Mouse (Mus musculus): ENCODE measurements at regions not wholly inside any gene's neighbourhood (a gene's known extent, or its start where the extent isn't known, plus 50 kb on each side); places are given as distances from the start of the nearest gene placed in this dataset.

- no peak for DNase-seq (ENCODE audit: low read depth, low spot score)
- no peak for TF ChIP-seq CTCF (IDR thresholded peaks at IDR 0.05 in 2 of 3, conservative IDR thresholded peaks at IDR 0.05 in 1 of 3; ENCODE audit: control insufficient read depth in 1 of 3, insufficient read depth in 1 of 3, low read depth in 2 of 3, low read length in 3 of 3, poor library complexity in 1 of 3, severe bottlenecking in 1 of 3)
- TF ChIP-seq RAD21 (IDR thresholded peaks at IDR 0.05; ENCODE audit: low read depth, low read length) = no peak
- TF ChIP-seq MYC (IDR thresholded peaks at IDR 0.05; ENCODE audit: low read depth, low read length) = no peak
- no peak for TF ChIP-seq JUND (IDR thresholded peaks at IDR 0.05; ENCODE audit: low read depth, low read length)
- Histone ChIP-seq H3K36me3 (ENCODE audit: control insufficient read depth in 1 of 2, insufficient read depth in 2 of 2, low read length in 2 of 2) (no peaks in the 10 kb centered on the region), H3K4me1 (ENCODE audit: control insufficient read depth in 1 of 2, insufficient read depth in 2 of 2, low read length in 2 of 2) (no peaks in the 10 kb centered on the region), H3K27ac (ENCODE audit: control insufficient read depth, low read depth, low read length) (no peak overlapping the region), H3K9me3 (replicated peaks; ENCODE audit: insufficient read depth, low read length) (no peaks in the 10 kb centered on the region), H3K9ac (ENCODE audit: control insufficient read depth, low read depth, low read length, poor library complexity, severe bottlenecking) (no peak overlapping the region), H3K4me3 (ENCODE audit: control insufficient read depth in 1 of 2, insufficient read depth in 1 of 2, low read depth in 2 of 2, low read length in 2 of 2) (no peak overlapping the region), H3K27me3 (ENCODE audit: control insufficient read depth in 1 of 2, insufficient read depth in 2 of 2, low read length in 2 of 2) (no peaks in the 10 kb centered on the region), H3K79me2 (ENCODE audit: control insufficient read depth, insufficient read depth, low read length, poor library complexity) (no peaks in the 10 kb centered on the region)
These were observed 375.8 kb downstream of the Tmem132b start for GRCm38 (mm10) chr5:125907332-125907731.

GRCm38 (mm10) chr5:125907909-125908308 is 376.3 kb downstream of the Tmem132b start:
- Histone ChIP-seq H3K27me3 (ENCODE audit: control insufficient read depth in 1 of 2, insufficient read depth in 2 of 2, low read length in 2 of 2) (no peaks in the 10 kb centered on the region), H3K27ac (ENCODE audit: control insufficient read depth, low read depth, low read length) (no peak overlapping the region), H3K4me3 (ENCODE audit: control insufficient read depth in 1 of 2, insufficient read depth in 1 of 2, low read depth in 2 of 2, low read length in 2 of 2) (no peak overlapping the region), H3K36me3 (ENCODE audit: control insufficient read depth in 1 of 2, insufficient read depth in 2 of 2, low read length in 2 of 2) (no peaks in the 10 kb centered on the region), H3K4me1 (ENCODE audit: control insufficient read depth in 1 of 2, insufficient read depth in 2 of 2, low read length in 2 of 2) (no peaks in the 10 kb centered on the region), H3K9me3 (replicated peaks; ENCODE audit: insufficient read depth, low read length) (no peaks in the 10 kb centered on the region), H3K79me2 (ENCODE audit: control insufficient read depth, insufficient read depth, low read length, poor library complexity) (no peaks in the 10 kb centered on the region), H3K9ac (ENCODE audit: control insufficient read depth, low read depth, low read length, poor library complexity, severe bottlenecking) (no peak overlapping the region)
- no peak for DNase-seq (ENCODE audit: low read depth, low spot score)
- TF ChIP-seq ETS1 (IDR thresholded peaks at IDR 0.05; ENCODE audit: low read depth, low read length) = no peak
- no peak for TF ChIP-seq ELF1 (IDR thresholded peaks at IDR 0.05; ENCODE audit: low read depth, low read length)
- TF ChIP-seq SIN3A (IDR thresholded peaks at IDR 0.05; ENCODE audit: low read length) = no peak
- TF ChIP-seq BHLHE40 (IDR thresholded peaks at IDR 0.05; ENCODE audit: borderline replicate concordance, low read depth, low read length) = no peak
- TF ChIP-seq MEF2A (IDR thresholded peaks at IDR 0.05; ENCODE audit: extremely low read depth, insufficient replicate concordance, low read depth, low read length, poor library complexity, severe bottlenecking) = no peak
- TF ChIP-seq RAD21 (IDR thresholded peaks at IDR 0.05; ENCODE audit: low read depth, low read length) = no peak
- no peak for TF ChIP-seq TCF12 (IDR thresholded peaks at IDR 0.05; ENCODE audit: low read depth, low read length)
- TF ChIP-seq CHD2 (IDR thresholded peaks at IDR 0.05; ENCODE audit: low read length) = no peak
- TF ChIP-seq POLR2AphosphoS5 (IDR thresholded peaks at IDR 0.05; ENCODE audit: borderline replicate concordance, low read depth, low read length) = no peak
- TF ChIP-seq TAL1 (IDR thresholded peaks at IDR 0.05; ENCODE audit: low read length) = no peak
- no peak for TF ChIP-seq MXI1 (IDR thresholded peaks at IDR 0.05; ENCODE audit: low read depth, low read length)
- TF ChIP-seq MYC (IDR thresholded peaks at IDR 0.05; ENCODE audit: low read depth, low read length) = no peak
- no peak for TF ChIP-seq MYB (IDR thresholded peaks at IDR 0.05; ENCODE audit: low read depth, low read length)
- TF ChIP-seq CTCF (IDR thresholded peaks at IDR 0.05 in 2 of 3, conservative IDR thresholded peaks at IDR 0.05 in 1 of 3; ENCODE audit: control insufficient read depth in 1 of 3, insufficient read depth in 1 of 3, low read depth in 2 of 3, low read length in 3 of 3, poor library complexity in 1 of 3, severe bottlenecking in 1 of 3) = no peak
- no peak for TF ChIP-seq EP300 (IDR thresholded peaks at IDR 0.05; ENCODE audit: low read depth in 1 of 2, low read length in 2 of 2)
